14 mouse cellular contexts compared by ENCODE assay signal in genomic region chr17:80754589-80754988, GRCm38 (mm10). TPM values are rescaled to one million over a fixed set of nuclear protein-coding genes. Genes with fewer than 3 reads are reported as not detected.
DNase-seq lines count a peak whose midpoint lies in the region; ATAC-seq and TF ChIP-seq lines count a peak whose summit lies in the region.
"Had no signal": no experiment of that assay in that cellular context is flagged by ENCODE, and none has a peak within 500 bp of the region (broad histone marks: within the 10 kb centered on the region; RNA-seq: fewer than 3 reads in every experiment).

No protein-coding gene starts in this region.

- intact Hi-C loops in heart, postnatal 25 days (cut with DNase I) = loop anchor here (5.0 kb wide), 1 partner anchor 228 kb away; no protein-coding TSS in a partner anchor

- no peak overlapping the region for H3K4me2 ChIP-seq in heart, embryonic 13.5 days
- no peak overlapping the region for H3K4me2 ChIP-seq in limb, embryonic 12.5 days
- no peak overlapping the region for H3K4me2 ChIP-seq in embryonic facial prominence, embryonic 15.5 days (replicated peaks)
- H3K4me2 ChIP-seq in limb, embryonic 14.5 days (replicated peaks; ENCODE audit: low read depth, low read length, severe bottlenecking) = no peak overlapping the region

- no peak overlapping the region for H3K27ac ChIP-seq in heart, embryonic 13.5 days (replicated peaks)
- H3K27ac ChIP-seq in limb, embryonic 12.5 days = peak overlapping the region; percentile 24; the same call in 1 of the 2 replicates
- H3K27ac ChIP-seq in limb, embryonic 10.5 days = no peak overlapping the region; the same call in 1 of the 2 replicates
- peak overlapping the region; percentile 61; the same call in 1 of the 2 replicates for H3K27ac ChIP-seq in embryonic facial prominence, embryonic 15.5 days (replicated peaks)
- H3K27ac ChIP-seq in limb, embryonic 14.5 days (replicated peaks; ENCODE audit: low read depth, low read length) = peak overlapping the region; percentile 39
- H3K27ac ChIP-seq: hindbrain, embryonic 10.5 days; midbrain, embryonic 10.5 days had no signal

- H3K36me3 ChIP-seq in heart, embryonic 13.5 days = no peaks in the 10 kb centered on the region
- no peaks in the 10 kb centered on the region for H3K36me3 ChIP-seq in limb, embryonic 12.5 days
- H3K36me3 ChIP-seq in limb, embryonic 10.5 days = no peaks in the 10 kb centered on the region
- H3K36me3 ChIP-seq in embryonic facial prominence, embryonic 15.5 days = no peaks in the 10 kb centered on the region
- no peaks in the 10 kb centered on the region for H3K36me3 ChIP-seq in limb, embryonic 14.5 days (ENCODE audit: control insufficient read depth, insufficient read depth, low read length)
- H3K36me3 ChIP-seq: hindbrain, embryonic 10.5 days; midbrain, embryonic 10.5 days had no signal

- ATAC-seq in heart, embryonic 13.5 days (ENCODE audit: extremely low read depth, insufficient number of reproducible peaks, low FRiP score, low TSS enrichment) = no peak
- no peak for ATAC-seq in limb, embryonic 12.5 days (ENCODE audit: insufficient number of reproducible peaks, insufficient read depth, low FRiP score, low TSS enrichment, low read depth)
- no peak for ATAC-seq in embryonic facial prominence, embryonic 15.5 days (ENCODE audit: insufficient number of reproducible peaks, low FRiP score, low TSS enrichment, low read depth)
- ATAC-seq in limb, embryonic 14.5 days (ENCODE audit: low FRiP score, low read depth) = no peak
- ATAC-seq: inflammation-experienced regulatory T-cells, adult 6 months had no signal

- no peak for DNase-seq in heart, postnatal 25 days (ENCODE audit: low spot score)
- no peak for DNase-seq in limb, embryonic 10.5 days (ENCODE audit: low spot score)
- DNase-seq in limb, embryonic 14.5 days (ENCODE audit: low spot score) = no peak
- no peak for DNase-seq in spleen, postnatal 14 days (ENCODE audit: low spot score in 2 of 2)
- DNase-seq: cerebellum, adult 2 months; embryo, embryonic 11 days; layer of hippocampus, adult 9-11 months; thymus, postnatal 14 days had no signal

- H3K4me3 ChIP-seq in heart, embryonic 13.5 days = no peak overlapping the region
- no peak overlapping the region for H3K4me3 ChIP-seq in limb, embryonic 12.5 days (replicated peaks)
- H3K4me3 ChIP-seq in limb, embryonic 10.5 days = no peak overlapping the region
- H3K4me3 ChIP-seq in embryonic facial prominence, embryonic 15.5 days (replicated peaks) = no peak overlapping the region
- H3K4me3 ChIP-seq in limb, embryonic 14.5 days (replicated peaks; ENCODE audit: low read length) = no peak overlapping the region
- H3K4me3 ChIP-seq: hindbrain, embryonic 10.5 days; midbrain, embryonic 10.5 days had no signal

- peaks cover 18% of the 10 kb centered on the region for H3K4me1 ChIP-seq in heart, embryonic 13.5 days
- peaks cover 26% of the 10 kb centered on the region for H3K4me1 ChIP-seq in limb, embryonic 12.5 days (replicated peaks)
- peaks cover 23% of the 10 kb centered on the region for H3K4me1 ChIP-seq in limb, embryonic 10.5 days
- peaks cover 18% of the 10 kb centered on the region for H3K4me1 ChIP-seq in embryonic facial prominence, embryonic 15.5 days
- H3K4me1 ChIP-seq in limb, embryonic 14.5 days (ENCODE audit: control insufficient read depth, insufficient read depth, low read length) = peaks cover 23% of the 10 kb centered on the region
- H3K4me1 ChIP-seq: hindbrain, embryonic 10.5 days had no signal

- 33% methylated on average over 8 of the region's 8 CpGs for WGBS in heart, embryonic 13.5 days
- 56% methylated on average over 8 of the region's 8 CpGs for WGBS in limb, embryonic 12.5 days
- WGBS in limb, embryonic 10.5 days = 55% methylated on average over 8 of the region's 8 CpGs
- WGBS in embryonic facial prominence, embryonic 15.5 days = 42% methylated on average over 8 of the region's 8 CpGs
- 47% methylated on average over 8 of the region's 8 CpGs for WGBS in limb, embryonic 14.5 days

- peak overlapping the region; percentile 1; the same call in 1 of the 2 replicates for H3K9ac ChIP-seq in heart, embryonic 13.5 days
- no peak overlapping the region for H3K9ac ChIP-seq in limb, embryonic 12.5 days (replicated peaks)
- H3K9ac ChIP-seq in embryonic facial prominence, embryonic 15.5 days = no peak overlapping the region
- H3K9ac ChIP-seq in limb, embryonic 14.5 days (ENCODE audit: low read depth, low read length, severe bottlenecking) = 0 out of 2 replicates have a peak overlapping the region, but pooled peaks have one; percentile 17

- TF ChIP-seq POLR2A in limb, embryonic 14.5 days (IDR thresholded peaks at IDR 0.05; ENCODE audit: borderline replicate concordance, extremely low read depth, insufficient read depth, insufficient read length) = no peak

- peaks cover 10% of the 10 kb centered on the region; the same call in 1 of the 2 replicates for H3K9me3 ChIP-seq in heart, embryonic 13.5 days
- no peaks in the 10 kb centered on the region for H3K9me3 ChIP-seq in limb, embryonic 12.5 days
- no peaks in the 10 kb centered on the region for H3K9me3 ChIP-seq in limb, embryonic 10.5 days (replicated peaks)
- H3K9me3 ChIP-seq in embryonic facial prominence, embryonic 15.5 days (replicated peaks) = no peaks in the 10 kb centered on the region
- no peaks in the 10 kb centered on the region for H3K9me3 ChIP-seq in limb, embryonic 14.5 days (ENCODE audit: control insufficient read depth, low read length)
- H3K9me3 ChIP-seq: hindbrain, embryonic 10.5 days; midbrain, embryonic 10.5 days had no signal

- H3K27me3 ChIP-seq in heart, embryonic 13.5 days (replicated peaks) = no peaks in the 10 kb centered on the region
- H3K27me3 ChIP-seq in limb, embryonic 12.5 days = no peaks in the 10 kb centered on the region
- no peaks in the 10 kb centered on the region for H3K27me3 ChIP-seq in limb, embryonic 10.5 days (ENCODE audit: low read depth, poor library complexity, severe bottlenecking)
- no peaks in the 10 kb centered on the region for H3K27me3 ChIP-seq in embryonic facial prominence, embryonic 15.5 days
- H3K27me3 ChIP-seq in limb, embryonic 14.5 days (ENCODE audit: control insufficient read depth, insufficient read depth, low read length) = no peaks in the 10 kb centered on the region

RNA-seq across cellular contexts. Expression of gene Map4k3, which starts 26.3 kb away (rescaled TPM):
- 15.1 and 17.0 TPM in 2 replicates for polyA plus RNA-seq in heart, embryonic 13.5 days (2015; fragmentation: Nextera tagmentation; extraction: Ambion mirVana)
- total RNA-seq in heart, postnatal 25 days (2021) = 10 to 100 TPM; 24.0 to 24.4 TPM
- polyA plus RNA-seq in limb, embryonic 12.5 days (2016; fragmentation: Nextera tagmentation; extraction: Ambion mirVana) = 35.8 and 37.0 TPM in 2 replicates
- polyA plus RNA-seq in limb, embryonic 10.5 days (2016; fragmentation: Nextera tagmentation; extraction: Ambion mirVana) = 19.3 and 25.3 TPM in 2 replicates
- polyA plus RNA-seq in embryonic facial prominence, embryonic 15.5 days (2015; fragmentation: Nextera tagmentation; extraction: Ambion mirVana) = 23.6 and 23.9 TPM in 2 replicates
- 50.2 and 52.8 TPM in 2 replicates for polyA plus RNA-seq in limb, embryonic 14.5 days (2012; rRNA removed)
- 42.2 and 42.6 TPM in 2 replicates for polyA plus RNA-seq in limb, embryonic 14.5 days (2014; fragmentation: Nextera tagmentation; extraction: Ambion mirVana)

Comparison
In these comparisons a context has a peak if more than half of its experiments do, and no peak if none do; other contexts are left out.
1. H3K27ac ChIP-seq: peak in limb, embryonic 12.5 days (single experiment), embryonic facial prominence, embryonic 15.5 days (single experiment) and limb, embryonic 14.5 days (single experiment); none in heart, embryonic 13.5 days (single experiment) and limb, embryonic 10.5 days (single experiment).
2. H3K9ac ChIP-seq: peak in heart, embryonic 13.5 days (single experiment) and limb, embryonic 14.5 days (single experiment); none in limb, embryonic 12.5 days (single experiment) and embryonic facial prominence, embryonic 15.5 days (single experiment).